Mouse (Mus musculus): ENCODE measurements around the gene Pcolce. TPM values are rescaled to one million over a fixed set of nuclear protein-coding genes. Genes with fewer than 3 reads are reported as not detected.
A peak's percentile ranks its signal among the peaks of the same experiment; 100 is the strongest.

Pcolce gene
- polyA plus RNA-seq, 1 experiment, result 89.9 TPM

GRCm38 (mm10) chr5:137611245-137611602, 2.4 kb downstream of the Pcolce start:
- Histone ChIP-seq H3K27ac (replicated peaks; ENCODE audit: low read depth, low read length) (peak overlapping the region; percentile 83), H3K4me1 (ENCODE audit: control insufficient read depth, insufficient read depth, insufficient read length, low read length) (peaks cover 20% of the 10 kb centered on the region), H3K4me3 (ENCODE audit: insufficient read depth, low read depth, low read length) (peak overlapping the region; percentile 48)

GRCm38 (mm10) chr5:137610548-137611244, 2.9 kb downstream of the Pcolce start:
- peaks cover 20% of the 10 kb centered on the region for H3K4me1 ChIP-seq (ENCODE audit: control insufficient read depth, insufficient read depth, insufficient read length, low read length)
- H3K4me3 ChIP-seq (ENCODE audit: insufficient read depth, low read depth, low read length), result peak overlapping the region; percentile 48
- H3K27ac ChIP-seq (replicated peaks; ENCODE audit: low read depth, low read length), result peak overlapping the region; percentile 83

GRCm38 (mm10) chr5:137610056-137610455, 3.5 kb downstream of the Pcolce start:
- Histone ChIP-seq H3K4me1 (ENCODE audit: control insufficient read depth, insufficient read depth, insufficient read length, low read length) (peaks cover 20% of the 10 kb centered on the region), H3K4me3 (ENCODE audit: insufficient read depth, low read depth, low read length) (peak overlapping the region; percentile 48), H3K27ac (replicated peaks; ENCODE audit: low read depth, low read length) (peak overlapping the region; percentile 53)

GRCm38 (mm10) chr5:137609292-137609691, 4.3 kb downstream of the Pcolce start:
- peaks cover 20% of the 10 kb centered on the region for H3K4me1 ChIP-seq (ENCODE audit: control insufficient read depth, insufficient read depth, insufficient read length, low read length)
- peak overlapping the region; percentile 48 for H3K4me3 ChIP-seq (ENCODE audit: insufficient read depth, low read depth, low read length)
- H3K27ac ChIP-seq (replicated peaks; ENCODE audit: low read depth, low read length), result no peak overlapping the region

GRCm38 (mm10) chr5:137608654-137609190, 4.9 kb downstream of the Pcolce start:
- peaks cover 17% of the 10 kb centered on the region for H3K4me1 ChIP-seq (ENCODE audit: control insufficient read depth, insufficient read depth, insufficient read length, low read length)

GRCm38 (mm10) chr5:137607860-137608653, 5.5 kb downstream of the Pcolce start:
- Histone ChIP-seq H3K4me3 (ENCODE audit: insufficient read depth, low read depth, low read length) (no peak overlapping the region), H3K4me1 (ENCODE audit: control insufficient read depth, insufficient read depth, insufficient read length, low read length) (peaks cover 15% of the 10 kb centered on the region), H3K27ac (replicated peaks; ENCODE audit: low read depth, low read length) (no peak overlapping the region)

More at GRCm38 (mm10) chr5:137608654-137609190, 4.9 kb downstream of the Pcolce start:
- Histone ChIP-seq H3K27ac (replicated peaks; ENCODE audit: low read depth, low read length) (no peak overlapping the region), H3K4me3 (ENCODE audit: insufficient read depth, low read depth, low read length) (peak overlapping the region; percentile 48; the same call in 1 of the 2 replicates)

GRCm38 (mm10) chr5:137601365-137601729, 12.2 kb downstream of the Pcolce start:
- Histone ChIP-seq H3K4me3 (ENCODE audit: insufficient read depth, low read depth, low read length) (peak overlapping the region; percentile 60), H3K4me1 (ENCODE audit: control insufficient read depth, insufficient read depth, insufficient read length, low read length) (peaks cover 10% of the 10 kb centered on the region), H3K27ac (replicated peaks; ENCODE audit: low read depth, low read length) (peak overlapping the region; percentile 67)

- H3K4me3 ChIP-seq (ENCODE audit: insufficient read depth, low read depth, low read length), result peak within 1 kb of the TSS; percentile 92
- H3K4me1 ChIP-seq (ENCODE audit: control insufficient read depth, insufficient read depth, insufficient read length, low read length), result peaks cover 10% of the 10 kb centered on the region
- peak within 1 kb of the TSS; percentile 100 for H3K27ac ChIP-seq (replicated peaks; ENCODE audit: low read depth, low read length)
Observed at GRCm38 (mm10) chr5:137600619-137601364, 12.8 kb downstream of the Pcolce start, which contains the start of gene Mospd3. Gene Mospd3 (minus strand): TSS chr5:137601058.

GRCm38 (mm10) chr5:137600281-137600618, 13.3 kb downstream of the Pcolce start:
- Histone ChIP-seq H3K4me1 (ENCODE audit: control insufficient read depth, insufficient read depth, insufficient read length, low read length) (peaks cover 10% of the 10 kb centered on the region), H3K27ac (replicated peaks; ENCODE audit: low read depth, low read length) (peak overlapping the region; percentile 62), H3K4me3 (ENCODE audit: insufficient read depth, low read depth, low read length) (peak overlapping the region; percentile 92)

GRCm38 (mm10) chr5:137599600-137599999, 14.0 kb downstream of the Pcolce start:
- peak overlapping the region; percentile 92 for H3K4me3 ChIP-seq (ENCODE audit: insufficient read depth, low read depth, low read length)
- H3K27ac ChIP-seq (replicated peaks; ENCODE audit: low read depth, low read length), result no peak overlapping the region
- peaks cover 10% of the 10 kb centered on the region for H3K4me1 ChIP-seq (ENCODE audit: control insufficient read depth, insufficient read depth, insufficient read length, low read length)

- peaks cover 10% of the 10 kb centered on the region for H3K4me1 ChIP-seq (ENCODE audit: control insufficient read depth, insufficient read depth, insufficient read length, low read length)
- H3K4me3 ChIP-seq (ENCODE audit: insufficient read depth, low read depth, low read length), result no peak overlapping the region
- H3K27ac ChIP-seq (replicated peaks; ENCODE audit: low read depth, low read length), result no peak overlapping the region
Observed at GRCm38 (mm10) chr5:137598100-137598826, 15.3 kb downstream of the Pcolce start.

GRCm38 (mm10) chr5:137597625-137598024, 16.0 kb downstream of the Pcolce start:
- peaks cover 8% of the 10 kb centered on the region for H3K4me1 ChIP-seq (ENCODE audit: control insufficient read depth, insufficient read depth, insufficient read length, low read length)
- no peak overlapping the region for H3K27ac ChIP-seq (replicated peaks; ENCODE audit: low read depth, low read length)
- H3K4me3 ChIP-seq (ENCODE audit: insufficient read depth, low read depth, low read length), result no peak overlapping the region

GRCm38 (mm10) chr5:137596601-137597261, 16.9 kb downstream of the Pcolce start:
- no peak overlapping the region; the same call in 1 of the 2 replicates for H3K4me3 ChIP-seq (ENCODE audit: insufficient read depth, low read depth, low read length)
- peaks cover 4% of the 10 kb centered on the region for H3K4me1 ChIP-seq (ENCODE audit: control insufficient read depth, insufficient read depth, insufficient read length, low read length)
- peak overlapping the region; percentile 51 for H3K27ac ChIP-seq (replicated peaks; ENCODE audit: low read depth, low read length)

- H3K4me3 ChIP-seq (ENCODE audit: insufficient read depth, low read depth, low read length), result no peak overlapping the region
- H3K27ac ChIP-seq (replicated peaks; ENCODE audit: low read depth, low read length), result no peak overlapping the region
- peaks cover 4% of the 10 kb centered on the region for H3K4me1 ChIP-seq (ENCODE audit: control insufficient read depth, insufficient read depth, insufficient read length, low read length)
Observed at GRCm38 (mm10) chr5:137595921-137596320, 17.7 kb downstream of the Pcolce start.
